Mouse (Mus musculus): ENCODE measurements around the gene Cbwd1. TPM values are rescaled to one million over a fixed set of nuclear protein-coding genes. Genes with fewer than 3 reads are reported as not detected.

Cbwd1 gene
- total and polyA plus RNA-seq, 2 experiments from 2014 or later = 12.8 to 18.1 TPM

DNA sequence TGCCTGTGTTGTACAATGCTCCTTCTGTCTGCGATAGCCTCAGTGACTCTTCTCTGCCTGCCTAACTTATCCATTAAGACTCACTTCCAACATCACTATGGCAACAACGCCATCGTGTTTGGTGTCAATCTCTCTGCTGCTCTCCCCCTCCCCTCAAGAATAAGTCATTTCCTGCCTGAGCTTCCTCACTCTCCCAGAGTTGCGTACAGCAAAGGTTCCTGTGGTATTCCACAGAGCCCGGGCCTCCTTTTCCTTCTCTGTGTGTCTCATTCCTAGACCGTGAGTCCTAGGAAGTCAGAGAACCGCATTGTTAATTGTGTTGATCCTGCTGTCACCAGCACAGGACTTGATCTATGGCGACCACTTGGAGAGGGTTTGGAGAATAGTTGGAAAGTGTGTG, 33.5 kb upstream of the Cbwd1 start:
- ATAC-seq (ENCODE audit: insufficient read depth, low read depth) (peak; percentile 20; the same call in 1 of the 2 replicates), DNase-seq (ENCODE audit: low spot score) (peak; percentile 58)
- TF ChIP-seq EP300 (IDR thresholded peaks at IDR 0.05; ENCODE audit: low read depth) (no peak), CTCF (IDR thresholded peaks at IDR 0.05; ENCODE audit: low read depth) (no peak)
- Histone ChIP-seq H3K4me3 (ENCODE audit: low read depth, low read length) (no peak overlapping the region), H3K27ac (ENCODE audit: low read depth) (no peak overlapping the region), H3K4me1 (ENCODE audit: control insufficient read depth, insufficient read depth) (no peaks in the 10 kb centered on the region), H3K27me3 (ENCODE audit: control insufficient read depth, insufficient read depth, low read length) (no peaks in the 10 kb centered on the region), H3K9me3 (replicated peaks; ENCODE audit: control insufficient read depth, low read length) (no peaks in the 10 kb centered on the region), H3K4me2 (ENCODE audit: low read depth, low read length) (no peak overlapping the region), H3K36me3 (replicated peaks; ENCODE audit: control insufficient read depth, insufficient read depth, low read length) (no peaks in the 10 kb centered on the region), H3K9ac (replicated peaks; ENCODE audit: low read depth, low read length) (no peak overlapping the region)
- 32% methylated on average over 8 of the region's 8 CpGs for WGBS

DNA sequence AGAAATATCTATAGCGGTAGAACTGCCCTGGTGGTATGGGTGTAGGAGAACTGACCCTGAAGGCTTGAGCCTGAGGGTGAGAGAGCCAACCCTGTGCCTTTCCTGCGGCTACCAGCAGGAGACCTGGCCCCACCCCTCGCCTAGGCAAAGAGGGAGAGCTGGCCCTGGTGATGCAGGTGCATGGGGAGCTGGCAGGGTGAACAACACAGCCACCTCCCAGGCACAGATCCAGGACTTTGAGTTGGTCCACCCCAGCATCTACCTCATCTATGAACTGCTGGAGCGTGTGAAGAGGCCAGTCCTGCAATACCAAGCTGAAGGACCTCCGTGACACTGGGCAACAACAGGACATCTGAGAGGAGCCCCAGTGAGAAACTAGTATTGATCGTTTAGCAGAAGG, 32.1 kb upstream of the Cbwd1 start:
- H3K36me3 ChIP-seq (replicated peaks; ENCODE audit: control insufficient read depth, insufficient read depth, low read length) = no peaks in the 10 kb centered on the region
- TF ChIP-seq EP300 (IDR thresholded peaks at IDR 0.05; ENCODE audit: low read depth) = no peak
- WGBS = 75% methylated on average over 6 of the region's 6 CpGs

DNA sequence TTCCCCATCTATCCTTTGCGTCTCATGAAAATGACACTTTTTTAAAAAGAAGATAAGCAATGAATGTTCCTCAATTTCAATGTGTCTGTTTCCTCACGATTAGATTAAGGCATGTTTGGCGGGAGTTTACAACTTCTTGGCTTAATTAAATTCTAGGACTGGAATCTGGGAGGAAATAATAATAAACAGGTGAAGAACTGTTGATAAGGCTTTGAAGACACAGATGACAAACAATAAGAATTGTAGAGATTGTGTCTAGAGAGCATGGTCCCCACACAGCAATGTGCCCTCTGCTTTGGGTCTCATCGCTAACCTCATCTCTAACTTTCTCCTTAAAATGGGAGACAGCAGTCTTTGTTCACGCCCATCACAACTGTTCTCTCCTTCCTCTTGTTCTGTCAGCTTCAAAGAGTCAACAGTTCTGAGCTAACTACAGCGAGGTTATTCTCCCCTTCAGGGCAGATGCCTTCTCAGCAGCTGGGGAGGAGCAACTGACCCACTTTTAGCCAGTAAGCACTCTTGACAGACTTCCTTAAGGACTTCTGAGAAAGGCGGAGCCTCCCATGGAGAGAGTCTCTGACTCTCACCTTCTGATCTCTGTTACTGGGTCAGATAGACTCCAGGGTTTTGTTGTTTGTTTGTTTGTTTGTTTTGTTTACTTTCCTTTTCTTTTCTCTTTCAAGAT, 28.9 kb upstream of the Cbwd1 start:
- no peak overlapping the region for H3K4me2 ChIP-seq (ENCODE audit: low read depth, low read length)
- no peak for DNase-seq (ENCODE audit: low spot score)
- no peaks in the 10 kb centered on the region for H3K36me3 ChIP-seq (replicated peaks; ENCODE audit: control insufficient read depth, insufficient read depth, low read length)
- H3K4me1 ChIP-seq (ENCODE audit: control insufficient read depth, insufficient read depth) = no peaks in the 10 kb centered on the region
- WGBS = 60% methylated on average over 7 of the region's 7 CpGs
- TF ChIP-seq EP300 (IDR thresholded peaks at IDR 0.05; ENCODE audit: low read depth) (no peak), CTCF (IDR thresholded peaks at IDR 0.05; ENCODE audit: low read depth) (no peak)
- ATAC-seq (ENCODE audit: insufficient read depth, low read depth) = no peak
- no peak overlapping the region for H3K4me3 ChIP-seq (ENCODE audit: low read depth, low read length)
- H3K27me3 ChIP-seq (ENCODE audit: control insufficient read depth, insufficient read depth, low read length) = no peaks in the 10 kb centered on the region
- no peak overlapping the region for H3K9ac ChIP-seq (replicated peaks; ENCODE audit: low read depth, low read length)
- H3K27ac ChIP-seq (ENCODE audit: low read depth) = no peak overlapping the region
- H3K9me3 ChIP-seq (replicated peaks; ENCODE audit: control insufficient read depth, low read length) = no peaks in the 10 kb centered on the region

More for the DNA sequence above, 32.1 kb upstream of the Cbwd1 start:
- Histone ChIP-seq H3K4me3 (ENCODE audit: low read depth, low read length) (no peak overlapping the region), H3K9ac (replicated peaks; ENCODE audit: low read depth, low read length) (no peak overlapping the region), H3K4me2 (ENCODE audit: low read depth, low read length) (no peak overlapping the region), H3K4me1 (ENCODE audit: control insufficient read depth, insufficient read depth) (no peaks in the 10 kb centered on the region), H3K9me3 (replicated peaks; ENCODE audit: control insufficient read depth, low read length) (no peaks in the 10 kb centered on the region), H3K27ac (ENCODE audit: low read depth) (no peak overlapping the region), H3K27me3 (ENCODE audit: control insufficient read depth, insufficient read depth, low read length) (no peaks in the 10 kb centered on the region)
- ATAC-seq (ENCODE audit: insufficient read depth, low read depth) (no peak), DNase-seq (ENCODE audit: low spot score) (no peak)

DNA sequence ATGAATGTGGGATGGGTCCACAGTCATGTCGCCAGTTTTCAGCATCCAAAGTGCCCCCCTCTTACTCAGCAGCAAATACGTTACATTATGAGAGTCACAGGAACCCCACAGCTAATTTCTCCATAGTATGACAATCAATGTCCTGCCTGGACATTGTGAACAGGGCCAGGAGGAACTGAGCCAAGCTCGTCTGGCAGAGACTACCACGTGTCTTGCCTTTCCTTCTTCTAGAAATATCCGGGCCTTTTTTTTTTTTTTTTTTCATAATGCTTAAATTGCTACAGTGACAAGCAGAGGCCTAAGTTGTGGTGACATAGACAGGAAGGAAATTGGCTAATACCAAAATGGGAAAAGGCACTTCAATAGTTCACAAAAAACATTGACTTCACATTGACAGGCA, 27.4 kb upstream of the Cbwd1 start:
- no peak for TF ChIP-seq CTCF (IDR thresholded peaks at IDR 0.05; ENCODE audit: low read depth)
- TF ChIP-seq EP300 (IDR thresholded peaks at IDR 0.05; ENCODE audit: low read depth) = no peak
- Histone ChIP-seq H3K27me3 (ENCODE audit: control insufficient read depth, insufficient read depth, low read length) (no peaks in the 10 kb centered on the region), H3K9ac (replicated peaks; ENCODE audit: low read depth, low read length) (no peak overlapping the region), H3K4me3 (ENCODE audit: low read depth, low read length) (no peak overlapping the region), H3K4me1 (ENCODE audit: control insufficient read depth, insufficient read depth) (no peaks in the 10 kb centered on the region), H3K27ac (ENCODE audit: low read depth) (no peak overlapping the region), H3K9me3 (replicated peaks; ENCODE audit: control insufficient read depth, low read length) (no peaks in the 10 kb centered on the region), H3K4me2 (ENCODE audit: low read depth, low read length) (no peak overlapping the region), H3K36me3 (replicated peaks; ENCODE audit: control insufficient read depth, insufficient read depth, low read length) (no peaks in the 10 kb centered on the region)
- DNase-seq (ENCODE audit: low spot score) (peak; percentile 21), ATAC-seq (ENCODE audit: insufficient read depth, low read depth) (0 out of 2 replicates have a peak, but pooled peaks have one; percentile 27)
- WGBS = 30% methylated on average over 5 of the region's 5 CpGs

DNA sequence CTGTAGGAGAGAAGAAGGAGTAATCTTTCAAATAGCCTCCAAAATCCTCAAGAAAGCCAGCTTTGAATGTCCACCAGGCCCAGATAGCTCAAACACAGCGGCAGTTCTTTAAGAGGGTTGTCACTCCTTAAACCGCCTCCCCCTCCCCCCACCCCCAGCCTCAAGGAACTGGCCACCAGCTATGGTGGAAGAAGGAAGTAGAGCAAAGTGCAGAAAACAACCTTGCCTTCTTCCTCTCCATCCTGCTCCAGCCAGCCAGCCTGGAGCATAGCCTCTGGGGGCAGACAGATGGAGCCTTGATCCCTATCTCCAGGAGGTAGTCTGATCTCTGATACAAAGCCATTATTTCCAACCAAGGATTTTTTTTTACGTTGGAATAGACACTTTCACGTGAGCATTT, 25.9 kb upstream of the Cbwd1 start:
- Histone ChIP-seq H3K4me2 (ENCODE audit: low read depth, low read length) (no peak overlapping the region), H3K4me3 (ENCODE audit: low read depth, low read length) (no peak overlapping the region), H3K9ac (replicated peaks; ENCODE audit: low read depth, low read length) (no peak overlapping the region), H3K36me3 (replicated peaks; ENCODE audit: control insufficient read depth, insufficient read depth, low read length) (no peaks in the 10 kb centered on the region), H3K9me3 (replicated peaks; ENCODE audit: control insufficient read depth, low read length) (no peaks in the 10 kb centered on the region), H3K27me3 (ENCODE audit: control insufficient read depth, insufficient read depth, low read length) (no peaks in the 10 kb centered on the region), H3K4me1 (ENCODE audit: control insufficient read depth, insufficient read depth) (no peaks in the 10 kb centered on the region), H3K27ac (ENCODE audit: low read depth) (no peak overlapping the region)
- WGBS = 68% methylated on average over 4 of the region's 4 CpGs
- ATAC-seq (ENCODE audit: insufficient read depth, low read depth) (no peak), DNase-seq (ENCODE audit: low spot score) (no peak)
- no peak for TF ChIP-seq CTCF (IDR thresholded peaks at IDR 0.05; ENCODE audit: low read depth)

DNA sequence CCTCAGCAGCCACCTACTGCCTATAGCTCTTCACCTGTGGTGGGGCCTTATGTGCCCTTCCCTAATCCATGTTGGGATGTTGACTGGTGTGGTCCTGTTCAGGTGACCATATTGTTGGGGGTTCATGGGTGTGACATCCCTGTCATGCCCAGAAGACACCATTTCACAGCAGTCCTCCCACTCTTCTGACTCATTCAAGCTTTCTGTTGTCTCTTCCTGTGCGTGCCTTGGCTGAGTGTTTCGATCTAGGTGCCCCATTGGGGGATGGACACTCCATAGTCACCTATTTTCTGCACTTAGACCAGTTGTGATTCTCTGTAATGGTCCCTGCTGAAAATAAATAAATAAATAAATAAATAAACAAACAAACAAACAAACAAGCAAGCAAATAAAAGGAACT, 23.6 kb upstream of the Cbwd1 start:
- Histone ChIP-seq H3K9me3 (replicated peaks; ENCODE audit: control insufficient read depth, low read length) (no peaks in the 10 kb centered on the region), H3K4me1 (ENCODE audit: control insufficient read depth, insufficient read depth) (no peaks in the 10 kb centered on the region), H3K4me3 (ENCODE audit: low read depth, low read length) (no peak overlapping the region), H3K9ac (replicated peaks; ENCODE audit: low read depth, low read length) (no peak overlapping the region), H3K27me3 (ENCODE audit: control insufficient read depth, insufficient read depth, low read length) (no peaks in the 10 kb centered on the region), H3K36me3 (replicated peaks; ENCODE audit: control insufficient read depth, insufficient read depth, low read length) (no peaks in the 10 kb centered on the region), H3K4me2 (ENCODE audit: low read depth, low read length) (no peak overlapping the region), H3K27ac (ENCODE audit: low read depth) (no peak overlapping the region)
- no peak for ATAC-seq (ENCODE audit: insufficient read depth, low read depth)
- DNase-seq (ENCODE audit: low spot score) = no peak
- WGBS = 83% methylated on average over 2 of the region's 2 CpGs
- no peak for TF ChIP-seq EP300 (IDR thresholded peaks at IDR 0.05; ENCODE audit: low read depth)
- no peak for TF ChIP-seq CTCF (IDR thresholded peaks at IDR 0.05; ENCODE audit: low read depth)
